Mouse (Mus musculus) activated CD4-positive, CD25-positive, alpha-beta regulatory T cell (primary cell): ENCODE results near the gene Edn3. TPM values are rescaled to one million over a fixed set of nuclear protein-coding genes. Genes with fewer than 3 reads are reported as not detected.

Experiments
- polyA plus RNA-seq, 2 experiments: library from polyadenylated mRNA; unstranded; fragments of 100-300 nt; shearing (Covaris generic); gene quantifications; one replicate each; pipeline ENCODE4 v1.2.1; 2017

The Edn3 gene
- polyA plus RNA-seq = 1 to 10 TPM in 1 of 2 experiments, not detected in 1; 1.6 TPM

GRCm38 (mm10) chr2:174760479-174761121 is at the start of gene Edn3:
Gene Edn3 (plus strand): TSS chr2:174760619.

Other genes starting within 250 kb of the Edn3 start
- gene Zfp831, start 117.1 kb upstream of the Edn3 start, polyA plus RNA-seq = 10 to 100 TPM in 1 of 2 experiments, 1 to 10 TPM in 1; 6.5 to 10.6 TPM
- not detected for gene Gm14444, start 249.6 kb downstream of the Edn3 start, polyA plus RNA-seq